Mouse (Mus musculus) liver, embryonic 13.5 days (tissue): Measurements from ENCODE around the gene Myog. TPM values are rescaled to one million over a fixed set of nuclear protein-coding genes. Genes with fewer than 3 reads are reported as not detected.
A peak's percentile ranks its signal among the peaks of the same experiment; 100 is the strongest.

ENCODE experiments used
- ATAC-seq: fragments of 200-750 bp; cut with Nextera tagmentation; 2 replicates; pipeline ENCODE4 v1.8.0; 2017; ENCODE audit warnings: low read depth, mild to moderate bottlenecking, moderate number of reproducible peaks, moderate library complexity
- DNase-seq: peaks from one replicate; pipeline ENCODE4 v3.0.0; 2022
- H3K27ac ChIP-seq: fragments of 300-500 bp; sonication (generic); 2 replicates; pipeline ENCODE4 v1.5.1; 2015; ENCODE audit warnings: moderate library complexity, mild to moderate bottlenecking, inconsistent platforms
- H3K27me3 ChIP-seq: fragments of 300-500 bp; sonication (generic); 2 replicates; pipeline ENCODE4 v1.6.1; 2015; ENCODE audit warnings: mild to moderate bottlenecking, inconsistent platforms
- H3K36me3 ChIP-seq: fragments of 300-500 bp; sonication (generic); 2 replicates; pipeline ENCODE4 v1.6.1; 2015; ENCODE audit warnings: mild to moderate bottlenecking, inconsistent platforms
- H3K4me1 ChIP-seq: fragments of 300-500 bp; sonication (generic); replicated peaks from 2 replicates; pipeline ENCODE4 v1.6.1; 2015; ENCODE audit warnings: inconsistent platforms
- H3K4me2 ChIP-seq: fragments of 300-500 bp; sonication (generic); 2 replicates; pipeline ENCODE4 v1.6.1; 2015; ENCODE audit warnings: inconsistent platforms, mild to moderate bottlenecking, moderate library complexity
- H3K4me3 ChIP-seq: fragments of 300-500 bp; sonication (generic); replicated peaks from 2 replicates; pipeline ENCODE4 v1.5.1; 2015; ENCODE audit warnings: mild to moderate bottlenecking, inconsistent platforms
- H3K9ac ChIP-seq: fragments of 300-500 bp; sonication (generic); 2 replicates; pipeline ENCODE4 v1.6.1; 2015; ENCODE audit warnings: mild to moderate bottlenecking, inconsistent platforms
- H3K9me3 ChIP-seq: fragments of 300-500 bp; sonication (generic); replicated peaks from 2 replicates; pipeline ENCODE4 v1.6.1; 2016; ENCODE audit warnings: inconsistent platforms
- WGBS: fragments of 180-500 bp; shearing (Covaris S2); methylation state at CpG from one replicate; pipeline ENCODE4 v1.1.7; 2015; ENCODE audit not compliant: insufficient replicate concordance; 5-methylcytosine and 5-hydroxymethylcytosine counted together
- polyA plus RNA-seq: library from polyadenylated mRNA; unstranded; fragments of >200 nt; fragmentation: Nextera tagmentation; extraction: Ambion mirVana; gene quantifications from 2 replicates; pipeline ENCODE4 v1.2.1, GENCODE M21; 2015

The Myog gene
- polyA plus RNA-seq, 1 experiment from 2014 or later, result 4.1 TPM

DNA sequence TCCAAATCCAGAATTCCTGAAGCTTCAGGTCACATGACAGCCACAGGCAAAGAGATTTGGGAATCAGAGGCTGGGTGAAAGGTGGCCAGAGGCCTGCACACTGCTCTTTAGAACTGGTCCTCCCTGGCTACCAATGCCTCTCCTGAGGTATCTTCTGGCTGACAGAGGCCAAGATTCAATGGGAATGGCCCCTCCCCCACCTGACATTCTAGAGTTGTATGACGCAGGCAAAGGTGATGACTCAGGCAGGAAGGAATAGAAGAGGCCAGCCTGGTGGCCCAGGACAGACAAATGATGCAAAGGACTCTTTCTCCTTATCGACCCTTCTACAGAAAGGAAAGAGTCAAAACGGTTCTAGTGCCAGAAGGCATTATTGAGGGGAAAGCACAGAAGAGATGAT is 1.6 kb upstream of the Myog start:
- H3K36me3 ChIP-seq, result no peaks in the 10 kb centered on the region
- ATAC-seq, result no peak
- H3K4me3 ChIP-seq, result no peak overlapping the region
- no peak overlapping the region for H3K4me2 ChIP-seq
- DNase-seq, result no peak
- H3K4me1 ChIP-seq, result no peaks in the 10 kb centered on the region
- H3K9me3 ChIP-seq, result no peaks in the 10 kb centered on the region
- H3K27me3 ChIP-seq, result no peaks in the 10 kb centered on the region
- H3K27ac ChIP-seq, result no peak overlapping the region
- H3K9ac ChIP-seq, result no peak overlapping the region
- WGBS, result 33% methylated on average over 3 of the region's 3 CpGs

DNA sequence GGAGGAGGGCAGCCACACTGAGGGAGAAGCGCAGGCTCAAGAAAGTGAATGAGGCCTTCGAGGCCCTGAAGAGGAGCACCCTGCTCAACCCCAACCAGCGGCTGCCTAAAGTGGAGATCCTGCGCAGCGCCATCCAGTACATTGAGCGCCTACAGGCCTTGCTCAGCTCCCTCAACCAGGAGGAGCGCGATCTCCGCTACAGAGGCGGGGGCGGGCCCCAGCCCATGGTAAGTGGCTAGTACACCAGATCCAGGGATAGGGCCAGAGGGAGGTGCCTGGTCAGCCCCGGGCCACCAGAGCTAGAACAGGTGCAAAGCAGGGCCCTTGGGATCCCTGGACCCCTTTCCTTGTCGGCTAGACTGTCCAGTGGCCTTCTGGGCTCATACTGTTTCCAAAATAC is 511 bp downstream of the Myog start:
- Histone ChIP-seq H3K9me3 (no peaks in the 10 kb centered on the region), H3K36me3 (no peaks in the 10 kb centered on the region), H3K27me3 (no peaks in the 10 kb centered on the region), H3K9ac (no peak overlapping the region), H3K4me3 (no peak overlapping the region), H3K4me1 (peaks cover 2% of the 10 kb centered on the region; the same call in 1 of the 2 replicates), H3K27ac (no peak overlapping the region), H3K4me2 (no peak overlapping the region)
- ATAC-seq (no peak), DNase-seq (no peak)
- WGBS, result 82% methylated on average over 13 of the region's 13 CpGs

DNA sequence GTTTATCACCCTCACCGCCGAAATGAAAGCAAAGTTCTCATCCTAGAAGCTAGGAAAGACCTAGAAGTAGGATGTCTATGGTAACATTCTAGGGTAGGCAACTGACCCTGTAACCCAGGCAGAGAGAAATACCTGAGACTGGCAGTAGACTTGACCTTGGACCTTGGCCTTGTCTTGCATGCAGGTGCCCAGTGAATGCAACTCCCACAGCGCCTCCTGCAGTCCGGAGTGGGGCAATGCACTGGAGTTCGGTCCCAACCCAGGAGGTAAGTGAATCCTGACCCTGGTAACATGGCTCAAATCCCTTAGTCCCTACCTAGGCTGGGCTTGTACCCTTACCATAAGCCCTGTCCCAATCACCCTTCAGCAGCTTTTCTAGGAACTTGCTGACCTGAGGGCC is 1.1 kb downstream of the Myog start:
- H3K27ac ChIP-seq, result no peak overlapping the region

DNA sequence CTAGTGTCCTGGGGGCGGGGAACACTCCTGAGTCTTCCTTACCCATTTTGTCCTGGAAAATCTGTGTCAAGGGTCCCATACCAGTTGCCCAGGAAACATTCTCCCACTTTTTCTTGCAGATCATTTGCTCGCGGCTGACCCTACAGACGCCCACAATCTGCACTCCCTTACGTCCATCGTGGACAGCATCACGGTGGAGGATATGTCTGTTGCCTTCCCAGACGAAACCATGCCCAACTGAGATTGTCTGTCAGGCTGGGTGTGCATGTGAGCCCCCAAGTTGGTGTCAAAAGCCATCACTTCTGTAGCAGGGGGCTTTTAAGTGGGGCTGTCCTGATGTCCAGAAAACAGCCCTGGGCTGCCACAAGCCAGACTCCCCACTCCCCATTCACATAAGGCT is 1.8 kb downstream of the Myog start:
- DNase-seq (no peak), ATAC-seq (no peak)
- H3K9me3 ChIP-seq, result no peaks in the 10 kb centered on the region
- no peaks in the 10 kb centered on the region for H3K27me3 ChIP-seq
- no peak overlapping the region for H3K27ac ChIP-seq
- H3K4me3 ChIP-seq, result no peak overlapping the region
- H3K9ac ChIP-seq, result no peak overlapping the region
- no peak overlapping the region for H3K4me2 ChIP-seq
- peaks cover 2% of the 10 kb centered on the region; the same call in 1 of the 2 replicates for H3K4me1 ChIP-seq
- 69% methylated on average over 8 of the region's 8 CpGs for WGBS
- no peaks in the 10 kb centered on the region for H3K36me3 ChIP-seq

More for the DNA sequence above, 1.1 kb downstream of the Myog start:
- ATAC-seq (no peak), DNase-seq (no peak)
- Histone ChIP-seq H3K27me3 (no peaks in the 10 kb centered on the region), H3K9ac (no peak overlapping the region), H3K36me3 (no peaks in the 10 kb centered on the region), H3K4me1 (peaks cover 2% of the 10 kb centered on the region; the same call in 1 of the 2 replicates), H3K4me3 (no peak overlapping the region), H3K9me3 (no peaks in the 10 kb centered on the region), H3K4me2 (no peak overlapping the region)
- 56% methylated on average over 5 of the region's 5 CpGs for WGBS

DNA sequence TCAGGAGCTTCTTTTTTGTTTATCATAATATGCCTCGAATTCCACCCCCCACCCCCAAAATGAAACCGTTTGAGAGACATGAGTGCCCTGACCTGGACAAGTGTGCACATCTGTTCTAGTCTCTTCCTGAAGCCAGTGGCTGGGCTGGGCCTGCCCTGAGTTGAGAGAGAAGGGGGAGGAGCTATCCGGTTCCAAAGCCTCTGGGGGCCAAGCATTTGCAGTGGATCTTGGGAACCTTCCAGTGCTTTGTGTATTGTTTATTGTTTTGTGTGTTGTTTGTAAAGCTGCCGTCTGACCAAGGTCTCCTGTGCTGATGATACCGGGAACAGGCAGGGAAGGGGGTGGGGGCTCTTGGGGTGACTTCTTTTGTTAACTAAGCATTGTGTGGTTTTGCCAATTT is 2.3 kb downstream of the Myog start:
- DNase-seq, result no peak
- Histone ChIP-seq H3K4me3 (no peak overlapping the region), H3K4me2 (no peak overlapping the region), H3K27me3 (peaks cover 4% of the 10 kb centered on the region), H3K4me1 (peaks cover 2% of the 10 kb centered on the region; the same call in 1 of the 2 replicates), H3K27ac (no peak overlapping the region), H3K9me3 (no peaks in the 10 kb centered on the region), H3K36me3 (no peaks in the 10 kb centered on the region), H3K9ac (no peak overlapping the region)
- WGBS, result 35% methylated on average over 5 of the region's 5 CpGs
- no peak for ATAC-seq

DNA sequence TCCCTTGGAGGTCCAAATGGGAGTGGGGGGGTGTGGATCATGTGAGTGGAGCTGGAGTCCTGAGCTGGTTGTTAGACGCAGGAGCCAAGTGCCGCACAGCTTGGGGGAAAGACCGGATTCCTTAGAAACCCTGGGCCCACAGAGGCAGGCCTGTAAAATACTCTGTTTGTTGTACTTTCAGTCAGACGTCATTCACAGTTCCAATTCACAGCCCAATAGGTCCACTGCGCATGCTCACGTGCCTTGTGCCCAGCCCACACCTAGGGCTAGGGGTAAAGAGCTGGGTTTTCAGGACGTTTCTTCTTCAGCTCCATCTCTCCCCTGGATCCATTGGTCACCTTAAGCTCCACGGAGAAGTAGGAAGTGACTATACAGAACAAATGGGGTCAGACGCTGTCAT is 2.8 kb downstream of the Myog start:
- H3K9ac ChIP-seq, result no peak overlapping the region
- H3K27me3 ChIP-seq, result peaks cover 9% of the 10 kb centered on the region
- H3K9me3 ChIP-seq, result no peaks in the 10 kb centered on the region
- H3K36me3 ChIP-seq, result no peaks in the 10 kb centered on the region
- H3K4me1 ChIP-seq, result peaks cover 2% of the 10 kb centered on the region; the same call in 1 of the 2 replicates
- DNase-seq (no peak), ATAC-seq (no peak)
- no peak overlapping the region for H3K4me2 ChIP-seq
- no peak overlapping the region for H3K4me3 ChIP-seq
- H3K27ac ChIP-seq, result no peak overlapping the region
- WGBS, result 53% methylated on average over 9 of the region's 9 CpGs

DNA sequence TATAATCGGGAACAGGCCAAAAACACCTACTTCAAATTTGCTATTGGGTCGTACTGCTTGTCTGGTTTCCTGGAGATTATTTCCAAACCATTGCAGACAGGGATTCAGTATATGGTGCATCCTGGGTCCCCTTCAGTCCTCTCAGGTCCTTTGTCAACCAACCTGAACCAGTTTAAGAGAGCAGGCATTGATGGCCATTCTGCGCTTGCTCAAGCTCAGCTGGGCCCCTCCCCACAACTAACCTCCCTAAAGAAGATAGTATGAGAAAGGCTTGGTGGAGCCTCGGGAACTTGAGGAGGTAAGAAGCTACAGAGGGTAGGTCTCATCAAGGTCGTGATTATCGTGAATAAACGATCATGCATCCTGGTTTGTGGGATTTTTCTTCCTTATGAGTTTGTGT is 3.5 kb downstream of the Myog start:
- H3K4me1 ChIP-seq, result peaks cover 2% of the 10 kb centered on the region; the same call in 1 of the 2 replicates
- no peaks in the 10 kb centered on the region for H3K9me3 ChIP-seq
- peaks cover 16% of the 10 kb centered on the region for H3K27me3 ChIP-seq
- ATAC-seq (no peak), DNase-seq (no peak)
- H3K9ac ChIP-seq, result no peak overlapping the region
- H3K27ac ChIP-seq, result no peak overlapping the region
- no peak overlapping the region for H3K4me2 ChIP-seq
- H3K36me3 ChIP-seq, result no peaks in the 10 kb centered on the region
- 65% methylated on average over 7 of the region's 7 CpGs for WGBS
- no peak overlapping the region for H3K4me3 ChIP-seq

DNA sequence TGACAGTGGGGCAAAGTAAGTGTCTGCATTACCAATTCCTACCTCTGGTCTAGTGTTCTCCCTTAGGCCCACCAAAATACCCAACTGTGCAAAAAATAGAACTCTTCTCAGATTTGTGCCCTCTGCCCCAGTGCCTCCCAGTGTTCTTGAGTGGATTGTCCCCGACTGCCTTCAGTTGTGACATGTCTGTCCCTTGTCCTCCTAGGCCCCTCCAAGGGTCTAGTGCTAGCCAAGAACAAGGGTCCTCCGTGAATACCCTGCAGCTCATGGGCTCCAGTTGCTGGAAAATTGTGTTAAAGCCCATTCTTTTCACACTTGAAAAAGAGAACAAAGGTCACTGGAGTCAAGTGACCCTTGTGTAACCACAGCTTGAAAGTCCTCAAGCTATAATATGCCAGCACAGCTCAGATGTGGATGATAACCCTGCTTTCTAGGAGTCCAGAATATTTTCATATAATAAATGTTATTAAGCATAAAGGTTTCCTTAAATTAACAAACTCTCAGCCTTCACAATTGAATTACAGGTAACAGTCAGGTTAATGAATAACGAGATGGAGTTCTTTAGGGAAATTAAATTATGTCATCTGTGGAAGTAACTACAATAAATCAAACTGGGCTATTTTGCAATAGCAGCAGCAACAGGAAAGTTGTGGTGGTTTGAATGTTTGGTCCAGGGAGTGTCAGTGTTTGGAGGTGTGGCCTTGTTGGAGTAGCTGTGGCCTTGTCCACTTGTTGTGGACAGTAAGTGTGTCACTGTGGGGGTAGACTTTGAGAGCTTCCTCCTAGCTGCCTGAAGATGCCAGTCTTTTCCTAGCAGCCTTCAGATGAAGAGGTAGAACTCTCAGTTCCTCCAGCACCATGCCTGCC is 4.2 kb downstream of the Myog start:
- 52% methylated on average over 3 of the region's 3 CpGs for WGBS
- no peak for ATAC-seq
- no peak for DNase-seq

DNA sequence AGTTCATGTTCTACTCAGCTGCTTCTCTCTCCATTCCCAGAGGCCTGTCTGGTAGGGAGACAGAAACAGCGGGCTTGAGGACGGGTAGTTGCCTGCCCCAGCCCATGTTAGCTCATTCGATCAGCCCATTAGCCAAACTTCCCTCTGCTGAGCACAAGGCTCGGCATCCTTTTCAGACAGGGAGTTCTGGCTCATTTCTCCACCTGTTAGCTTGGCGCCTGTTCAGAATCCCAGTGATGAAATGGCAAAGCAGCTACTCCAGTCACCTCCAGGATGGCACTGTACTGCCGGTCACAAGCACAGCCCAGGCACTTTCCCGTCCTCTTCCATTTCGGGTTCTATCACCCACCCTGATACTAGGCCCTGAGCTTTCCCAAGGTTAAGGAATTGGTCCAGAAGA is 7.5 kb downstream of the Myog start:
- no peaks in the 10 kb centered on the region for H3K9me3 ChIP-seq
- peaks cover 41% of the 10 kb centered on the region for H3K27me3 ChIP-seq
- H3K4me2 ChIP-seq, result no peak overlapping the region
- ATAC-seq, result no peak
- 77% methylated on average over 8 of the region's 8 CpGs for WGBS
- H3K36me3 ChIP-seq, result no peaks in the 10 kb centered on the region
- H3K27ac ChIP-seq, result no peak overlapping the region
- peaks cover 6% of the 10 kb centered on the region for H3K4me1 ChIP-seq
- DNase-seq, result no peak
- H3K4me3 ChIP-seq, result no peak overlapping the region
- no peak overlapping the region for H3K9ac ChIP-seq

More for the DNA sequence above, 4.2 kb downstream of the Myog start:
- no peaks in the 10 kb centered on the region for H3K9me3 ChIP-seq
- no peak overlapping the region for H3K4me2 ChIP-seq
- H3K4me3 ChIP-seq, result no peak overlapping the region
- peaks cover 5% of the 10 kb centered on the region; the same call in 1 of the 2 replicates for H3K4me1 ChIP-seq
- H3K36me3 ChIP-seq, result no peaks in the 10 kb centered on the region
- H3K9ac ChIP-seq, result no peak overlapping the region
- no peak overlapping the region for H3K27ac ChIP-seq
- H3K27me3 ChIP-seq, result peaks cover 23% of the 10 kb centered on the region

DNA sequence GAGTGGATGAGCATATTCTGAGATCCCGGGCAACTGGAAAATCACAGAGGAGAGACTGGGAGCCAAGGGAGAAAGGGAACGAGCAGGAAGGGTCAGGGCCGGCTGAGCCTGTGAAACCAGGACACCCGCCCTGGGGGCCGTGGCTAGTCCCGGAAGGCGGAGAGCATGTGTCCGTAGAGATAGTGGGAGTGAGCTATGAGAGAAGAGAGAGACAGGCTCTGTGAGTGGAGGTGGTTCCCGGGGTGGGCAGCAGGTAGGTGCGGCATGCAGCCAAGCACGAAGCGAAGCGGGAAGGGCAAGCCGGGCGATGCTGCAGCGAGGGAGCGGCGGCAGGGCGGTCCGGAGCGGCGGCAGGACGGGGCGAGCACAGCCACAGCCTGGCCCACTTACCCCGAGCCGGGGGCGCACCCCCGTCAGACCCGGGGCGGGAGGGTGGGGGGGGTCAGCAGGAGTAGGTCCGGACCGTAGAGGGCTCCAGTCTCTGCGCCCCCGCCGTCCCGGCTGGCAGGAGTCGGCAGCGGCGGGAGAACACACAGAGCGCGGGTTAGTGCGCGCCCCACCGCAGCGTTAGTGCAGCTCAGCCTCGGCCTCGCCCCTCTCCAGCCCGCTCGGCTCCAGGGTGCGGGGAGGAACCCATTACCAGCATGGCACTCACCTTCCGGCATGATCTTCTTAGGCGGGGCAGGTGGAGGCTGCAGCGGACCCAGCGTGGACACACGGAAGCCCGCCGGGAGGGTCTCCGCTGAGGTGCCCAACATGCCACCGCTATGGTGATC is 9.0 kb downstream of the Myog start:
- Histone ChIP-seq H3K9me3 (no peaks in the 10 kb centered on the region), H3K4me2 (peak overlapping the region; percentile 70), H3K27me3 (peaks cover 41% of the 10 kb centered on the region), H3K27ac (no peak overlapping the region), H3K4me3 (peak overlapping the region; percentile 49), H3K36me3 (no peaks in the 10 kb centered on the region), H3K4me1 (peaks cover 9% of the 10 kb centered on the region), H3K9ac (peak overlapping the region; percentile 49)
- no peak for DNase-seq
- no peak for ATAC-seq
- WGBS, result 6% methylated on average over 55 of the region's 59 CpGs

DNA sequence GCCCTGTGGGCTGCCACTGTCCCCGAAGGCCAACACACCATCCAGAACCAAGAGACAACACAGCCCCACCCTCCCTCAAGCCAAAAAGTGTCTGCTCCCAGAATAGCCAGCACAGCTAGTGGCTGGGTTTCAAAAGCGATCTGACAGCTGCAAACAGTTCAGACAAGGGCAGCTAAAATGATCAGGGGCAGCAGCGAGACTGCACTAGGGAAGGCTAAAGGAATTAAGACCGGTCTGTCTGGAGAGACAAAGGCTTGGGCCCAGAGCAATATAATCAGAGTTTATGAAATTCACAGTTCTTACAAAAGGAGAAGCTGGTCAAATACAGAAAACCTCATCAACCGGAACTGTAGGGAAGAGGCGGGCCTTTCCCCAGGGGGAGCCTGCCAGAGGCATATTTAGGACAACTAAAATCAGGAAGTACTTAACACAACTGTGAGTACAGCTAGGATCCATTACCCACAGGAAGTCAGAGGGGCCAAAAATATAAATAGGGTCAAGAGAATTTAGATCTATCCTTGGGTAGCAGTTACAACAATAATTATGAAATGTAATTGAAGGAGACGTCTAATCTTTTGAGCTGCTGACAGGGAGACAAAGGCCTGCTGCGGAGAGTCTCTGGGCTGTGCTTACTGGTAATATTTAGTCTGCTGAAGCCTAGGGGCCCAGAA is 12.9 kb downstream of the Myog start:
- ATAC-seq, result no peak
- peak overlapping the region; percentile 24; the same call in 1 of the 2 replicates for H3K4me2 ChIP-seq
- WGBS, result 26% methylated on average over 8 of the region's 8 CpGs
- H3K27ac ChIP-seq, result peak overlapping the region; percentile 69
- H3K9ac ChIP-seq, result no peak overlapping the region
- H3K4me1 ChIP-seq, result peaks cover 7% of the 10 kb centered on the region
- no peaks in the 10 kb centered on the region for H3K9me3 ChIP-seq
- DNase-seq, result no peak
- H3K4me3 ChIP-seq, result no peak overlapping the region
- peaks cover 30% of the 10 kb centered on the region for H3K27me3 ChIP-seq
- no peaks in the 10 kb centered on the region for H3K36me3 ChIP-seq
